Mouse (Mus musculus) myocyte (in vitro differentiated cells): ENCODE data around the gene Hecw2.

Experiments
- CEBPB ChIP-seq: IDR thresholded peaks from 2 replicates; pipeline ENCODE4 v1.6.1; 2011; ENCODE audit warnings: mild to moderate bottlenecking, moderate library complexity; ENCODE audit not compliant: poor library complexity, insufficient read depth, severe bottlenecking
- E2F4 ChIP-seq: IDR thresholded peaks from one replicate; pipeline ENCODE4 v1.6.1; 2011; ENCODE audit warnings: mild to moderate bottlenecking, control low read depth, moderate library complexity; ENCODE audit not compliant: insufficient read depth
- MAX ChIP-seq: IDR thresholded peaks from one replicate; pipeline ENCODE4 v1.6.1; 2011; ENCODE audit warnings: low read depth, mild to moderate bottlenecking, control low read depth
- MYOD1 ChIP-seq, 3 experiments: IDR thresholded peaks; one replicate each; pipeline ENCODE4 v1.6.1; 2011; ENCODE audit warnings: control low read depth in 2 of 3, low read depth in 2 of 3, mild to moderate bottlenecking in 2 of 3, moderate library complexity in 1 of 3; ENCODE audit not compliant: insufficient read length in 2 of 3, control insufficient read depth in 1 of 3
- POLR2A ChIP-seq: IDR thresholded peaks from one replicate; pipeline ENCODE4 v1.6.1; 2011; ENCODE audit warnings: low read depth, mild to moderate bottlenecking, control low read depth, moderate library complexity; ENCODE audit not compliant: insufficient read length
- POLR2AphosphoS2 ChIP-seq: IDR thresholded peaks from one replicate; pipeline ENCODE4 v1.6.1; 2011; ENCODE audit warnings: low read depth, control low read depth; ENCODE audit not compliant: insufficient read length
- REST ChIP-seq: IDR thresholded peaks from one replicate; pipeline ENCODE4 v1.6.1; 2011; ENCODE audit warnings: mild to moderate bottlenecking, control low read depth, moderate library complexity; ENCODE audit not compliant: insufficient read depth, insufficient read length
- SRF ChIP-seq: IDR thresholded peaks from one replicate; pipeline ENCODE4 v1.6.1; 2011; ENCODE audit warnings: low read depth; ENCODE audit not compliant: control insufficient read depth, insufficient read length
- TCF12 ChIP-seq: IDR thresholded peaks from one replicate; pipeline ENCODE4 v1.6.1; 2011; ENCODE audit warnings: mild to moderate bottlenecking, control low read depth; ENCODE audit not compliant: poor library complexity, insufficient read depth, severe bottlenecking
- TCF3 ChIP-seq: IDR thresholded peaks from one replicate; pipeline ENCODE4 v1.6.1; 2011; ENCODE audit warnings: low read depth, control low read depth; ENCODE audit not compliant: insufficient read length
- USF1 ChIP-seq: IDR thresholded peaks from one replicate; pipeline ENCODE4 v1.6.1; 2011; ENCODE audit warnings: low read depth, mild to moderate bottlenecking, control low read depth, moderate library complexity

- TF ChIP-seq POLR2A: no peak
- no peak for TF ChIP-seq CEBPB
- no peak for TF ChIP-seq MAX
- TF ChIP-seq USF1: no peak
- TF ChIP-seq TCF12: no peak
- TF ChIP-seq E2F4: no peak
- no peak for TF ChIP-seq TCF3
- no peak for TF ChIP-seq POLR2AphosphoS2
- no peak for TF ChIP-seq MYOD1 (IDR thresholded peaks at IDR 0.05; ENCODE audit: control insufficient read depth in 1 of 3, insufficient read length in 2 of 3, low read depth in 2 of 3)
- TF ChIP-seq REST: no peak
- no peak for TF ChIP-seq SRF
Observed at GRCm38 (mm10) chr1:54186347-54186746, 8.6 kb downstream of the Hecw2 start.
